Mouse (Mus musculus) granulocyte monocyte progenitor cell, adult 5-6 weeks (primary cell): ENCODE data around the gene Setd3. TPM values are rescaled to one million over a fixed set of nuclear protein-coding genes. Genes with fewer than 3 reads are reported as not detected.
"Not testable (repeated sequence)": the region's sequence is repeated elsewhere in the genome, so short reads cannot be mapped to it uniquely, and the experiment has no call there.

Experiments
- ATAC-seq: replicated peaks from 2 replicates; pipeline ENCODE4 v1.8.0; 2016; ENCODE audit warnings: mild to moderate bottlenecking, moderate TSS enrichment, inconsistent platforms; ENCODE audit not compliant: poor library complexity, severe bottlenecking
- total RNA-seq, 2 experiments: library from RNA; stranded (forward) in 1 of 2; stranded (reverse) in 1 of 2; fragments of 200-712, 200-1000 nt in 1 of 2; fragments of >200 nt in 1 of 2; fragmentation: Nextera tagmentation in 1 of 2; gene quantifications; 2 replicates each; pipeline ENCODE4 v1.2.3; 2014 to 2017

Setd3 gene
- total RNA-seq, 2 experiments from 2014 or later = 52.4 to 78.1 TPM

GRCm38 (mm10) chr12:108159863-108160262 lies 19.3 kb downstream of the Setd3 start:
- ATAC-seq = 0 out of 2 replicates have a peak, but pooled peaks have one; percentile 22

GRCm38 (mm10) chr12:108152743-108153142 lies 26.4 kb downstream of the Setd3 start:
- no peak; the same call in 1 of the 2 replicates for ATAC-seq

- ATAC-seq = no peak
Observed at GRCm38 (mm10) chr12:108149764-108150163, 29.4 kb downstream of the Setd3 start.

DNA sequence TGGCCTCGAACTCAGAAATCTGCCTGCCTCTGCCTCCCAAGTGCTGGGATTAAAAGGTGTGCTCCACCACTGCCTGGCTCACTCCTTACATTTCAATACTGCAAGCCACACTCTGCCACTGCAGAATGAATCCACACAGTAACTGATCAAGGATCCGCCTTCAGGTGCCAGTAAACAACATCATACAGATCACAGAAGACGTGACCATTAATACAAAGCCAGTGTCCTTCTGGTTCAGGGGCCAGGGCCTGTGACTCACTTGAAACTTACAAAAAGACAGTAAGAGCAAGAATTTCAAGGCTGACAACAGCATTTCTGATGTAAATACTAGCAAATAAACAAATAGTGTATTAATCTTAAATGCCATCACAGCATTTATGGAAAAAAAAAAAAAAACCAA lies 33.9 kb downstream of the Setd3 start:
- no peak for ATAC-seq

DNA sequence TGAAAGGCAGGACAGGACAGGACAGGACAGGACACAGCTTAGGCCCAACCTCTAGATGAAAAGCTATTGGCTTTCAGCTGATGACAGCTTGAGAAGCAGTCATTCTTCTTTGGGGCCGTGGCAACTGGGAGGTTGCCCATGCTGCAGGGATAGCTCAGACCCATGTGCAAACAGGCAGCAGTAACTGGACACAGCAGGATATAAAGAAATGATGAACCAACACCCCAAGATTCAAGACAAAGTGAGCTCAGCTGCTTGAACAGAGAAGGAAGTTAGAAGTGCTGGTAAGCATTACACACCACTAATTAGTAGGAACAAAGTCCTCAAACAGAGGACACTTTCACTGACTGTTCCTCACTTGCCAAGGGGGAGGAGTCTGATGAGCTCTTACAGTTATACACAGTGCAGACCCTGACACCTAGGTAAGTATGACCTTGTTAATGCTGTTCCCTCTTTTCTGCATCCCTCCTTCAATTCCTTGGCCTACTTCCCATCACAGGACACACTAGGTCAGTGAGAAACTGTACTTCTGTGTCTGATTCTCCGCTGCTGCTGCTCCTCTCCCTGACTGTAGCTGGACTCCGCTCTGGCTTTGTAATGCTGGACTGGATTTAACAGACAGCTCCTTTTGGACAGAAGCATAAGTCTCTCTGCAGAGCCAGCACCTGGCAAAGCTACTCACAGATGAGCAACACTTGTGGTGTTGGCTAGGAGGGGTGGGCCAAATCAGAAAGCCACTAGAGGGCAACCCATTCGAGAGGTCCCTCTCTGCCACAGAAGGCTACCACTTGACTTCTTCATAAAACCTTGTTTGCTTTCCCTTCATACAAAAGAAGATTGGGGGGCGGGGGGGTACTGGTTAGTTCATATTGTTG lies 35.3 kb downstream of the Setd3 start:
- ATAC-seq = no peak

DNA sequence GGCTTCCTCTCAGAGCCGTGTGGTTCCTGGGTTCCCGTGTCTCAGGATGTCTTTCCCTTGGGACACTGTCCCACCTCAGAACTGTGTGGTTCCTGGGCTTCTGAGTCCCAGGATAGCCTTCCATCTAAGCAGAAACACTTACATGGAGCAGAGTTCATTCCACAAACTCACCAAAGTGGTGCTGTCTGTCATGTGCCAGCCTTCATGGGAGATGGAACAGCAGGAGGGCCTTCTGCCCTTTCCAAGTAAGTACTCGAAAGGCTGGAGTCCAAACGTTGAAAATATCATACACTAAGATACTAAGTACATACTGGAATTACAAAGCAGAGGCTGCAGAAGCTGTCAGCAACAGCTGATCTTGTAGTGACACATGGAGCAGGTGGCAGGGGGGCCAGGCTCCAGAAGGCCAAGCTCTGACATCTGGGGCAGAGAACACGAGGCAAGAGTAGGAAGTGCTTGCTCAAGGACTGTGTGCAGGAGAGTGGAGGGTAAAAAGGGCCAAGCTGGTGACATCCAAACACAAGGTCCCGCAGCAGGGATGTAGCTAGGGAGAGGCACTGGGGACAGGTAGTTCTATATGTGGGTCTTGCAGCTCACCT lies 43.4 kb downstream of the Setd3 start:
- ATAC-seq = no peak

DNA sequence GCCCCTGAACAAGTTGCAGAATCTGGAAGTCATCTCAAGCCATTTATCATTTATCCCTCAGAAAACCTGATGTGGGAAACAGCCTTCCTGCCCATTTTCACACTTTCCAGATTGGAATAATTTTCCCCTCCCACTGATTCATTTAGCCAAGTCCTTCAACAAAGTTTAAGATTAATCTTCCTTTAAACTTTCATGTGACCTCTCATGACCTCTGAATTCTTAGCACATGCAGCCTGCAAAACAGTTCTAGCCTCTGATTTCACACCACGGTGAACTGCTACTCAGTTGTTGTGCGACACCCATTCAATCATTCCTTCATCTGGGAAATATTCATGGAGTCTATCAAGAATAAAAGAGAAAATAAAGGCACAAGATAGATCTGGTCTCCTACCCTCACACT lies 45.9 kb downstream of the Setd3 start:
- no peak for ATAC-seq

- ATAC-seq = no peak
Observed at GRCm38 (mm10) chr12:108132450-108133070, 46.6 kb downstream of the Setd3 start.

GRCm38 (mm10) chr12:108121288-108121687 lies 57.8 kb downstream of the Setd3 start:
- ATAC-seq = peak; percentile 92

DNA sequence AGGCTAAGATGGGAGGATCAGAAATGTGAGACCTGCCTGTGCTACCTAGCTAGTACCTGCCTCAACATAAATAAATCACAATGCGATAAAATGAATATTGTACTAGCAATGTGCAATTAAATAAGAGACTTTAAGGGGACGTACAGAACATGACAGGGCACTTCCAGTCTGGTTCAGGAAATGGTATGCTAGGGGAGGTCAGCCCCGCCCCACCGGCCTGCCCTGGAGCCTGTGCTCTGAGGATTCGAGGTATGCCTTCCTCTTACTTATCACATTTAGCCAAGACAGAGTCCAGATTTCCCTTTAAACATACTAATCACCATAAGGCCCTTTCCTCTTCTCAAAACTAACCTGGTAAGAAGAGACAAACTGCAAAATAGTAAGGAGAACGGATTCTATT lies 58.7 kb downstream of the Setd3 start:
- no peak for ATAC-seq

- no peak for ATAC-seq
Observed at GRCm38 (mm10) chr12:108119930-108120329, 59.2 kb downstream of the Setd3 start.

DNA sequence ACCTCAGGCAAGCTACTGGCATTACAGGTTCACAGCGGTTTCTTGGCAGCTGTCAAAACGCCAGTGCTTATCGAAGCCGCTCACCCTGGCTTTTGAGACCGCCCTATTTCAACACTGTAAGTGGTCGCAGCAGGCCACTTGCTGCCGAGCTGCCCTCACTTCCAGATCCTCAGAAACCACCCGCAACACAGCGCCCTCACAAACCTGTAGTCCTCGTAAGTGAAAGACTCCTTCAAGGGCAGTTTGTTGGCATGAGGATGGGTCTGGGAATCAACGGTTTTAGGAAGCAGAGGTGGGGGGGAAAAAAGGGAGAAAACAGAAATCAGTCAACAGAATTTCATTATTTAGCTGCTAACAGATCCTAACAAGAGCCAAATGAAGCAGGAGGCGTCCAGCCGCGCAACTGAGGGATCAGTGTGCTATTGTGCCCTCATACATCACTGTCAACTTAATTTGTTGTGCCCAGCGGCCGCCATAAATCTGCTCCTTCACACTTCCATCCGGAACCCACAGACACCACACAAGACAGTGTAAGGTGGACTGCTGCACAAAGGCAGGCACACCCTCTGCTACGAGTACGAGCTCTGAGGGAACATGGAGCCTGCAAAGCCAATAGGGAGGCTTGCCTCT lies 60.1 kb downstream of the Setd3 start:
- no peak for ATAC-seq

GRCm38 (mm10) chr12:108118503-108118901 lies 60.6 kb downstream of the Setd3 start:
- ATAC-seq = no peak

GRCm38 (mm10) chr12:108111191-108111590 lies 67.9 kb downstream of the Setd3 start:
- ATAC-seq = no peak

GRCm38 (mm10) chr12:108110674-108111073 lies 68.4 kb downstream of the Setd3 start:
- ATAC-seq = no peak

- no peak for ATAC-seq
Observed at GRCm38 (mm10) chr12:108109732-108110131, 69.4 kb downstream of the Setd3 start.

GRCm38 (mm10) chr12:108108591-108108990 lies 70.5 kb downstream of the Setd3 start:
- not testable (repeated sequence) for ATAC-seq

- ATAC-seq = peak; percentile 72
Observed at GRCm38 (mm10) chr12:108103292-108103691, 75.8 kb downstream of the Setd3 start.

DNA sequence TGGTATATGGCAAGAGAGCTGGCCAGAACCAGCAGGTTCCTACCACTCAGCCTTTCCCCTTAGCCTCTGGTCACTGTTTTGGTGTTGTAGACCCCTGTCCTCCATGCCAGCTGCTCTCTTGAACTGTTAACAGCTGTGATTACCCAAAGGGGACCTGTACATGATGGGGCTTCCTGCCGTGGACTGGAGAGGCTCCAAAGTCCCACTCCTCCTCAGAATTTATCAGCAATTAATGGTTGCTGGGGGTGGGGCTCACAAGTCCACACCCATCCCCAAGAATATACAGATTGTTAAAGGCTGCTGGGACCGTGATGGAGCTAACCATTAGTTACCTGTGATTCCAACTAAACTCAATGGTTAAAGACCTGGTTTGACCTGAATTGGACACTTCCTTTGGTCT lies 77.0 kb downstream of the Setd3 start:
- no peak for ATAC-seq

GRCm38 (mm10) chr12:108100181-108100580 lies 78.9 kb downstream of the Setd3 start:
- ATAC-seq = no peak
